Mouse (Mus musculus): ENCODE measurements around the gene Uts2b.
"Not testable (repeated sequence)": the region's sequence is repeated elsewhere in the genome, so short reads cannot be mapped to it uniquely, and the experiment has no call there.

Uts2b gene

GRCm38 (mm10) chr16:27375318-27375717 lies 5.3 kb upstream of the Uts2b start:
- no peak for DNase-seq (ENCODE audit: low spot score in 2 of 2)

GRCm38 (mm10) chr16:27374139-27374538 lies 4.1 kb upstream of the Uts2b start:
- no peak for DNase-seq (ENCODE audit: low spot score in 2 of 2)

GRCm38 (mm10) chr16:27370700-27371099 lies 661 bp upstream of the Uts2b start:
- DNase-seq (ENCODE audit: low spot score in 2 of 2), result no peak

- no peak for DNase-seq (ENCODE audit: low spot score in 2 of 2)
These were observed 10.0 kb downstream of the Uts2b start for GRCm38 (mm10) chr16:27360059-27360458.

GRCm38 (mm10) chr16:27354464-27354863 lies 15.6 kb downstream of the Uts2b start:
- DNase-seq (ENCODE audit: low spot score in 2 of 2), result peak; percentile 1 to 4

DNA sequence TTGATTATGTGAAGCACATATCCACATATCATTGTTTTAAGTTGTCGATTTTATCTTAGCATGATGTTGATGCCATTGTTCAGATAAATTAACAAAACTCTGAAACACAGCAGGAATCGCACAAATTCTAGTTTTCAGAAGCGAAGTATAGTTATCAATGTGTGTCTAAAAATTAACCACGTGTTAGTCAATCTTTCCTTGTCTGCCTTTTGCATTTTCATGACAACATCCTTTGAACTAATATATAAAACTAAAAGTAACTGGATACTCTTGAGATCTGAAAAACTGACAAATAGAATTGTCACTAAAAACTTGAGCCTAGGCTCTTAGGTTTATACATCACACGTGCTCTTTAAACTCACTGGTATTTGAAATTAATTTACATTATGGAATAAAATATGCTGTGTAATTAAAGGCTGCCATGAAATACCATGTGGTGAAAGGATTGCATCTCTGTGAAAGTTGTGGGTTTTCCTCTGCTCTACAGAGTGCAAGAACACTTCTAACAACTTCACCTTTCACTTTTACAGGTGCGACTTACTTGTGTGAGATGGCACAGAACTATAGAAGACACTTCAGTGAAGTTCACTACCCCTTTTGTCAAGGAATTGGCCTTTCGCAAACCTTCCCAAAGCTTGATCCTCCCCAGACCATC lies 20.0 kb downstream of the Uts2b start:
- DNase-seq (ENCODE audit: low spot score in 2 of 2), result no peak

DNA sequence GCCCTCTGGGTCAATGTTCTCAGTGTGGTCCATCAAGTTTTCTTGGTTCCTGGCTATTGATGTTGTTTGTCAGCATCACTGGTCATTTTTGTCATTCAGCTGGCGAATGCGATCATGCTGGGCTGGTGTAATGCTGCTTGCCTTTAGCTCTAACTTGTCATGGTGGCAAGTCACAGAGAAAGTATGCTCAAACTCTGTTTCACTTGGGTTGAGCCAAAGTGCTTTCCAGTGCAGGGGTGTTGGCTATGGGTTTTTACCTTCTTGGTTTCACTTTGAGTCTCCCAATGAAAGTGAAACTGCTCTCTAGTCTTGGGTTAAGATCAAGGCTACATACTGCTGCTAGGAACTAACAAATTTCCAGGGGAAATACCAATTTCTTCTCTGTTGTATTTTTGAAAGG lies 20.8 kb downstream of the Uts2b start:
- DNase-seq (ENCODE audit: low spot score in 2 of 2), result no peak

DNA sequence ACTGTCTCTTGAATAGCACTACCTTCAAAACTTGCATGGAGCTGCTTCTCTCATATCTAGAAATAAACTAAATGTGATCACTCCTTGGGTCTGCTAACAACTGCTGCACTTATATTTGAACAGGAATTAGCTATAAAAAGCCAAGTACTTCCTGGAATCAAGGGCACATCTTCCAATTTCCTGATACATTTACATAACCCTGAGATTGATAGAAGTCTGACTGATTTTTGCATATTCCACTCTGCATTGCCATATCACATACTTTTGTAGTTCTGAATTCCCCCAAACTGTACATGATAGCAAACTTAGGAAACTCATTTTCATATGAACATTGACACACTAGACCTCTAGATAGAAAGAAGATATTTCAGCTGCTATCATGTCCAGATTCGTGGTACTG lies 21.7 kb downstream of the Uts2b start:
- DNase-seq (ENCODE audit: low spot score in 2 of 2), result no peak

GRCm38 (mm10) chr16:27347521-27347920 lies 22.5 kb downstream of the Uts2b start:
- no peak for DNase-seq (ENCODE audit: low spot score in 2 of 2)

- DNase-seq (ENCODE audit: low spot score in 2 of 2), result no peak
These were observed 43.6 kb downstream of the Uts2b start for GRCm38 (mm10) chr16:27326463-27326862.

DNA sequence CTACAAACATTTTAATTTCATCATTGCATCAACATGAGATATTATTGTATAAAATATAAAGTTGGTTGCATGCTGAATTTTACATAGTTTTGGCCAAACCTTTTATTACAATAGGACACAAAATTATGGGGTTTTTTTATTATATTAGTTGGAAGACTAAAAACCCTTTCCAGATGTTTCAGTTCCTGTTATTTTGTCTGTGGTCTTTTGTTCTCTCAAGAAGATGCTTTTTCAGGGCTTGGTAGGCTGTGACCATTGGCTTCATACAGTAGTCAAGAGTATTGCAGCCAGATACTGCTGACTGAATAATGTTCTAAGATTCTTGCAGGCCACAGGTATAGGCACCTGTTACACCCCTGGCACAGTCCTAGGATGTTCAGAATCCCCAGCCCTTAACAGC lies 48.0 kb downstream of the Uts2b start:
- DNase-seq (ENCODE audit: low spot score in 2 of 2), result no peak

DNA sequence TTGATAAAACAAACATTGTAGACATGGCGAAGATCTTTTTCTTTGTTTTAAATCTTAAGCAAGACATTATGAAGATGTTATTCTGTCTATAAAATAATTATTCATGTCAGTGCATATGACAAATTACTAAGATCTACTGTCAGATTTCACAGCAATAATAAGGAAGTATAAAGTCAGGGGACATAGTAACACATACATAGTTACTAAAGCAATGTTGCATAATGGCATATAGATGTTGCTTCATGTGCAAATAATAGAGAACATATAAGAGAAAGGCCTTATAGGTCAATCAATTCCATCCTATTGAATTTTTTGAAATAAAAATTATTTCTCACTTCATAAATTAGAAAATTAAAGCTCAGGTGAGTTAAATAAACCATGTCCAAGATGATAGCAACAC lies 50.9 kb downstream of the Uts2b start:
- no peak for DNase-seq (ENCODE audit: low spot score in 2 of 2)

DNA sequence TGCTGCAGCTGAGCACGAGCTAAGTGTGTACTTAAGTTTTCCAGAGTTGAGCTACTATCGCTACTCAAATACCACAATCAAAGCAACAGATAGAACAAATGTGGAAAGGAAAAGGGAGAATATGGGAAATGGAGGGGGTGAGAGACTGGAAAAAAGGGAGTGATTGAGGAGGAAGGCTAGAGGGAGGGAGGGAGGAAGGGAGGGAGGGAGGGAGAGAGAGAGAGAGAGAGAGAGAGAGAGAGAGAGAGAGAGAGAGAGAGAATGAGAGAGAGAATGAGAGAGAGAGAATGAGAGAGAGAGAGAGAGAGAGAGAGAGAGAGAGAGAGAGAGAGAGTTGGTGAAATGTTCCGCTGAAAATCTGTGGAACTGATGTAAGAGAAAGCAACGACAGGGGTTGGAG lies 62.9 kb downstream of the Uts2b start, which contains the start of gene Ostn:
Ostn (plus strand) TSS at position 301 of the 400 bp plus-strand sequence.
- not testable (repeated sequence) for DNase-seq (ENCODE audit: low spot score in 2 of 2)
